Mouse (Mus musculus): ENCODE data around the gene Ppp1r1a.
A peak's percentile ranks its signal among the peaks of the same experiment; 100 is the strongest.

Ppp1r1a gene

DNA sequence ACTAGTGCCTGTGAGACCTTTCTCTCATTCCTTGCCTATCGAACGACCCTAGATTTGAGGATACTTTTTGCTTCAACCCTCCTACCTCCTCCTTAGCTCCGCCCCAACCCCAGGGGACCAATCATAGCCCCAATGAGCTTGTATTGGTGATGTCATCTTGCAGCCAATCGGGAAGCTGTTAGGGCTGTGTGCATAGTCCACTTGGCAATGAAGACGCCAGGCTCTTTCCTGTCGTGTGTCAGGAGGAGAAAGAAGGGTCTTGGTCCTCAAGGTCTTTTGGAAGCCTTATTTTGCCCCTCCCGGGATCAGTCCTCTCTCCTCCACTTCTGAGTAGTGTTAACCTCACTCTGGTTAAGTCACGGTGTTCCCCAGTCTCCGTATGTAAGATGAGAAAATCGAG is 23.7 kb downstream of the Ppp1r1a start:
- peak; percentile 55 for DNase-seq

DNA sequence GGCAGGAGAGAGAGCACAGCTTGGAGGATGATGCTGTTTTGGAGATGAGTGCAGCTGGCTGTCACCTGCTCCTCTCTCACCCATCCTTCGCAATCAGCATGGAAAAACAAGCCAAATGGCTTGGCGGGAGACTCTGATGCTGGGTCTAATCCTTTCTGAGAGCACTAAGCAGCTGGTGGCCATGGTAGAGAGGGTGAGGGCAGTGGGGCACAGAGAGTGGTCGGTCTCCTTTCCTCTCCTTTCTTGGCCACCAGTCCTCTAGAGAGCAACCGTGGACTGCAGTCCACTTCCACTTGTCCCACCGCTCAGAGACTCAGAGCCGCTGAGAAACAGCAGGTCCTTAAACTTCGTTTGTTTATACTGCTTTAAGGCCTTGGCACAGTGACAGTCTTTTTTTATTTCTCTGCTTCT is 24.2 kb downstream of the Ppp1r1a start:
- DNase-seq = no peak

DNA sequence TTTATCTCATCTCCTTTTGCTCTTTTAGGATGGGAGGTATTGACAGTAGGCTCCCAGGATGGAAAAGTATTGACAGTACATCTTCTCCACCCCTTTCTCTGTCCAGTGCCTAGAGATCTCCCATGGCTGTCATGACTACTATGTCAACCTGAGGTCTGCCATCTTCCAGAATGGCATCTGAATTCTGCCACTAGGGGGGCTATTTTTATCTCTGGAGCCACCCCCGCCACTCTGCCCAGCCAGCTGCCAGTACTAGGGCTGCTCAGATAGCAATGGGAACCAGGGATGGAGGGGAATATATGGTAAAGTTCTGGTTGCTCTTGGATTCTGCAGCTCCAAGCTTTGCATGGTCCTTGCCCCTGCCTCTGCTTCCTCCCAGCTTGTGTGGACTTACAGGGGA is 26.2 kb downstream of the Ppp1r1a start:
- DNase-seq = no peak

DNA sequence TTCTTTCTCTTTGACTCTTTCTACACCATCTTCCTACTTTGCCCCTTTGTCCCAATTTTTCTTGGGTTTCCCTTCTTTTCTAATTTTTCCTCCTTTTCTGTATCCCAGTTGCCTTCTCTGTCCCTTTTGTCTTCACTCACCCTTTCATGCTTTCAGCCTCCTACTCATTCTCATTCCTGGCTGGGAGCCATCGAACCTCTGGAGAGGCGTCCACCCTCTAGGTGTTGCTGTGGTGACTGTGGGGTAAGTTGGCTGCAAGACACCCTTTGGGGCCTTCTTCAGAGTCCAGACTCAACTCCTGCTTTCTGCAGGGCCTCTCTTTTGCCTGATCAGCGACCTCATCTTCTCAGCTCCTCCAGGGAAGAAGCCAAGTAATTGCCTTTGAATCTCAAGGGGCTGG is 28.5 kb downstream of the Ppp1r1a start:
- DNase-seq = no peak

DNA sequence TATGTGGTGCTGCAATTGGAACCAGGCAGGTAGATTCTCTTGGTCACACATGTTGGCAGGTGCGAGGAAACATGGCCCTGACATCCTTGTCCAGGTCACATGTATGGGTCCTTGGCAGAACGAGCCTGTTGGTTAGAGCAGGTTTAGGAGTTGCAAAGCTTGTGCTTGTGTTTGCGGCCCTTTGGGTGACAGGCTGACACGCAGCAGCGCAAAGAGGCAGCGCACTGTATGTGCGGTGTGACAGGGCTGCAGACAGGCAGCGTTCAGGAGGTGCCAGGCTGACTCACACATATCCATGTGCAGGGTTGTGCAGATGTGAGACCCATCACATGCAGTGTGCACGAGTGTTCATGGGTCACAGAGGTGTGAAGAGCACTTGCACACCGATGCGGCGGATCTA is 34.1 kb downstream of the Ppp1r1a start:
- DNase-seq = no peak

DNA sequence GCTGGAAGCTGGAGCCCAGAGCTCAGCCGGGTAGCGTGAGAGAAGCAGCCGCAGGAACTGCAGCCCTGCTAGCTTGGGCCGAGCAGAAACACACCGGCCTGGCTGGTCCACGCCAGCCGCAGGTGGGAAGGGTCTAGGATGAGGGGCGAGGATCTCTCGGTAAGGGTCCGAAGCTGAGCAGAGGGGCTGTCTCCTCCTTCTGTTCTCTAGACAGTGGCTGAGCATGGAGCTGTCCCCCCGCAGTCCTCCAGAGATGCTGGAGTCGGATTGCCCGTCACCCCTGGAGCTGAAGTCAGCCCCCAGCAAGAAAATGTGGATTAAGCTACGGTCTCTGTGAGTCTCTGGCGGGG is 34.6 kb downstream of the Ppp1r1a start:
- no peak for DNase-seq

DNA sequence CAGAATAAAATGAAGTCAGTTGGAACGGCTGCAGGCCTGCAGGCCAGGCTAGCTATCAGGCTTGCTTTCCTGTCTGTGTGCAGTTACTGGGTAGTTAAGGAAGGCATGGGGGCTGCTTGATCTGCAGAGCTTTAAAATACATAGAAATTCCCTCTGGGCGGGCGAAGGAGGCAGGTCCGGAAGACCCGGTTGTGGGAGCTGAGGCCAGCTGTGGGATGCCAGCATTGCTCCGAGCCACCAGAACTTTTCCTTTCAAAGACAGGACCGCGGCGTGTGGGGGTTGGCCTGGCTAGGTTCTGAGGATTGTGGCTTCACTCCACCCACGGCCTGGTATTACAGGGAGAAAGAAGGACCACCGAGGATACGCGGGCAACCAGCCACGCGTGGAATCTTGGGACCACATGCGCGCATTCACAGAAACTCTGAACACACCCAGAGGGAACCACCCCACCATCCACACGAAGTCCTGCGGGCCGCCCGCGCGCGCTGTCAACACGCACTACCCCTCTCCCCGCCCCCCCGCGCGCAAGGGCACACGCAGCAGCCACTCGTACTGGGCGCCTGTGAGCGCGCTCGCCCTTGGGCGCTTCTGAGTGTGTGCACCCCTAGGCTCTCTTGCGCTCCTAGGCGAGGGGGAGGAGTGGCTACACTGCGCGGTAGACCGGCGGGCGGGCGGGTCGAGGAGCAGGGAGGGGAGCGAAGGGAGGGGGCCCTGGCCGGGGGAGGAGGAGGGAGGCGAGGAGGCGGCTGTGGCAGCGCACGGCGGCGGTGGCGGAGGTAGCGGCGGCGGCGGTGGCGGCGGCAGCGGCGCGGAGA is 35.2 kb downstream of the Ppp1r1a start, which contains the start of gene Pde1b:
TSS of gene Pde1b (plus strand) at position 600 of the 816 bp plus-strand sequence.
- peak; percentile 58 for DNase-seq

DNA sequence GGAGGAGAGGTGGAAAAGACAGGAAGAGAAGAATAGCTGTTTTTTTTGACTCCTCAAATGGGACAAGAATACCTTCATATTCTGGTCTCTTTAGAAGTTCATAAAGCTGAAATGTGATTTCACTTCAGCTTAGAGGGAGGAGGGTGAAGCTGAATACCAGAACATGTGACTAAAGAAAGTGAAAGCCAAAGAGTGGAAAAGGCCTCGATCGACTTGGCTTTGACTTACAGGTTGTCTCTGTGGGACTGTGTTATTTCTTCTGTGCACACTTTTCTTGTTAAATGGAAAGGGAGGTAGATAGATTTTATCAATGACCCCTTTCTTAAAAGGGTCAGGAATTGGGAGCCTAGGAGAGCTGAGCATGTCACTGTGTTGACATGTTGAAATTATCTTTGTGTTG is 36.6 kb downstream of the Ppp1r1a start:
- no peak for DNase-seq

DNA sequence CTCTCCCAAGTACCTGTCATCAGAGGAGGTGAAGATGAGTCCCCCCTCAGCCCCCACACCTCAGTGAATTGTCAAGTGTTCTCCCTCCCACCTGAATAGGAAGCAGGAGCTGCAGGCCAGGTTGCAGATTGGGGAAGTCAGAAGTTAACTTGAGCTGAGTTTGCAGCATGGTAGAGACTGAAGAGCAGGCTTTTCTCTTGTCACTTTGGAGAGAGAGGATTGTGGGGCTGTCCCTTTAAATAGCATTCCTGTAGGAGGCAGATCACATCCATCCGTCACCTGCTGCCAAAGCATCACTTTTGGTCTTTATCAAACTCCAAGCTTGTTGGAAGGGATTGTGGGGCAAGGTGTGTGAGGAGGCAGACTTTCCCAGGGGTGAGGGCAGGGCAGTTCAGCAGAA is 37.1 kb downstream of the Ppp1r1a start:
- no peak for DNase-seq

DNA sequence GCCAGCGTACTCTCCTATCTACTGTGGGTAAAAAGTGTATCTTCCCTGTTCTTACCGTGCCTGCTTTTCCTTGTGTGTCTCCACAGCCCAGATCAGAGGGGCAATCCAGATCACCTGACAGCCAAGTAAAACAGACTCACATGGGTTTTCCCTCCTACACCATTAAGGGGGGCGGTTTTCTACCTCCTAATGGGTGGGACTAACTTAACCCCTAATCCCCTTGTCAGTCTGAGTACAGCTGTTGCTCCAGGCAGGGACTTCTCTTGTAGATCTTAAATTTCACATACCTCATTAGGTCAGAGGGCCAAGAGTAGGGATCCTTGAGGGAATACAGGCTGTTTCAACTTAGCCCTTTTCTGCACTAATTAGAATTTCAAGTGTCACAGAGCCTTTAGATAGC is 39.6 kb downstream of the Ppp1r1a start:
- no peak for DNase-seq

DNA sequence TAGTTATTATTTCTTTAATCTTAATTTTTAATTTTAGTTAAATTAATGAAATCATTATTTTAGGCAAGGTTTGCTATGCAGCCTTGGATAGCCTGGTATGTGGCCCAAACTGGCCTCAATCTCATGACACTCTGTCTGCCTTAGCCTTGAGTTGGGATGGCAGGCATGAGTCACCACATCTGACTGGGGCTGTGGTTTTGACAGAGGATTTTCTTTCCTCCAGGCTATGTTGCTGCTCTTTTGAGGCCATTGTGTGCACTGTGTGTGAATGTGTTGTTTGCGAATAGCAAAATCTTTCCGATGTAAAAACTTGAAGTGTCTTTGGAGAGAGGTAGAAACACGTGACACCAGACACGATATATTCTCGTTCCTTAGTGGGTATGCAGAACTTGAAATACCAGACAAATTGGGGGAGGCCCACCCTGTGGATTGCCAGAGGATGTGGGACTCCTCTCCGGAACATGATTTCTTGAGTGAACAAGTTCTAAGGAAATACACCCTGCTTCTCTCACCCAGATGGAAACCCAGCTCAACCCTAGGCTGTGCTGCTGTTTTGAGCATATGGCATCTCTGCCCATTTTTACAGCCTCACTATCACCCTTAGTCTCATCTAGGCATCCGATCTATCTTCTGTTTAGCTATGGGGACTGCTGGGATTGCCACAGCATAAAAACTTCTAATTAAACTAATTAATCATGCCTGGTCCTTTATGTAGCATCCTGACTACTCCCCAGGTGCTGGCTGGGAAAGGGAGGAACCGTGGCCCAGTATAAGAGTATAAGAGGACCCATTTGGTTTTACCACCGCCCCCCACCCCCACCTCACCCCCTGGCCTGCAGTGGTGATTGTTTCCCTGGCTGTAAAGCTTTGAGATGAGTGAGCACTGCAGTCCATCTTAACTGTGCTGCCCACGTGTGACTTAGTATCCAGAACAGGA is 41.3 kb downstream of the Ppp1r1a start:
- no peak for DNase-seq

DNA sequence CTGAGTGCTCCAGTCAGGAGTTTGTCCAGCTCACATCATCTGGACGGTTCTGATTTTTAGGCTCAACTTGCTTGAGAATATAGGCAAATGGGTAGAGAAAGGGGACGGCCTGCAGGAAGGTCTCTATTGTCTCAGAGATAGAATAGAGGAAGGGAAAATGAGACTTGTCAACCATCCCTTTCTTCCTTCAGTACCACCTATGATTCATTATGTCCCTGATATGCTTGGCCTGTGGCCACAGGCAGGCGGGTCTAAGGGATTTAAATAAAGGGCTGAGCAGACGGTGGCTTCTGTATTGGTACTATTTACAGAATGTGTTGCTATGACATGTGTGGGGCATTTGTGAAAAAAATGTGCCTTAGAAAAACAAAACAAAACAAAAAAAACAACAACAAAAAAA is 49.5 kb downstream of the Ppp1r1a start:
- DNase-seq = no peak

DNA sequence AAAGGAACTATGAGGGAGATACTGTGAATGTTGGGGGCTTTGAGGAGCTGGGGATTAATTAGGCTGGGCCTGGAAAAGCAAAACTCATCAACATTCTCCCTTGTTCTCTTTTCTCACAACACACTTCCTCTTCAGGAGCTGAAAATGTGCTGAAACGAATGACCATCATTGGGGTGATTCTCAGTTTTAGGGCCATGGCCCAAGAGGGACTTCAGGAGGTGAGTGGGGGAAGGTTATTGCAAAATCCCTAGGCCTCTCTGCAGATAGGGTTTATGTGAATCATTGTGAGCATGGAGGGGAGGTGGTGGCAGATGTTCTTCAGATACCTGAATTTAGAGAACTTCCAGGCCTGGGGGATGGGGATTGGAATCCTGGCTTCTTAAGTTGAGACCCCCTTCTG is 51.1 kb downstream of the Ppp1r1a start:
- DNase-seq = no peak

DNA sequence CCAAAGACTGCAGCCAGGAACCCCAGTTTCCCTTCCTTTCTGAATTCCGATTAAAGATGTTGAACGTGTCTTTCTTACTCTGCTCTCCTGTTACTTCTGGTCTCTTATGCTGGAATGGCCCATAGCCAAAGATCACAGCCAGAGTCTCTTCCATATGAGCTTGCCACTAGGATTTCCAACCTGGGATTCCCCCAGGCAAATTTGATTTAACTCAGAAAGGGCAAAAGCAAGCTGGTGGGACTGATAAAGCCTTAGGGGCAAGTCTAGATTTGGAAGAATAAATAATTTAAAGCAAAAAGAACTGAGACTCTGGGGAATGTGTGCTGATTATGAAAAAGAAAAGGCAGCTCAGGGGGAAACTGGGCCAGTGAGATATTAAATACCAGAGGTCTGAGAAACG is 52.7 kb downstream of the Ppp1r1a start:
- DNase-seq = no peak

DNA sequence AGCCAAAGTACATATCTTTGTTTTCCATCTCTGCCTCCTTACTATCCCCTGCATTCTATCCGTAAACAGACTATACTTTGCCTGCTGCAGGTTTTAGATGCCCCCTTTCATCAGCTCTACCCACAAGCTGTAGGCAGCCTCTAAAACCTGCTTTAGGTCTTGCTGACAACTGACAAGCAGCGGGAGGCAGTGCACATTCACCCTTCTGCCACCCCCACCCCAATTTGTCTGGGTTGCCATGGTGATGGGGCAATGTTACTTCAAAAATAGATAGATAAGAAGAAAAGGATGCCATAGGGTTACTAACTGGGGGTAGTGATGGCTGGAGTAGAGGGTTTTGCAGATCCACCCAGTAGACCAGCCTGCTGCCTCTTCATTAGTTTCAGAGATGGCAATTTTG is 53.3 kb downstream of the Ppp1r1a start:
- no peak for DNase-seq

DNA sequence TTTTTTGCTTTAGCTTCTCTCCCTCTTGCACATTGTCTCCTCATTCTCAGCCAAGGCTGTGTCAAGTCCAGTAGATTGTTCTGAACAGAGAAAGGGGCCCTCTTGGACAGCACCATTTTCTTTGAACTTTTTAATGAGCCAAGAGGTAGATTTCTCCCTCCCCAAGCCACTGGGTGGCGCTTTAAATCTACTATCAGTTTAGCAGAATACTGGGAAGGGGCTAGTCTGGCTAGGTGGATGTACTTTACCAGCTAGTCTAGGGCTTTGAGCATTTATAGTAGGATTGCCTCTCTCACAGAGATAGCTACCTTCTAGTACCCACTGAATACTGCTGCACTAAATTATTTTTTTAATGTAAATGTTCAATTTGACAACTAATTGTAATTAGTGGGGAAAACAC is 55.3 kb downstream of the Ppp1r1a start:
- DNase-seq = no peak

Measured in liver (tissue).